Comparison of ENCODE assay signal across 24 mouse cellular contexts in genomic region chr7:91161643-91162175, GRCm38 (mm10).
A peak's percentile ranks its signal among the peaks of the same experiment; 100 is the strongest.
DNase-seq lines count a peak whose midpoint lies in the region; ATAC-seq lines count a peak whose summit lies in the region.
"Had no signal": no experiment of that assay in that cellular context is flagged by ENCODE, and none has a peak within 500 bp of the region (broad histone marks: within the 10 kb centered on the region; RNA-seq: fewer than 3 reads in every experiment).

No protein-coding gene starts in this region.

- no peaks in the 10 kb centered on the region for H3K27me3 ChIP-seq in forebrain, embryonic 13.5 days
- no peaks in the 10 kb centered on the region for H3K27me3 ChIP-seq in forebrain, embryonic 10.5 days (ENCODE audit: poor library complexity, severe bottlenecking)
- no peaks in the 10 kb centered on the region for H3K27me3 ChIP-seq in neural tube, embryonic 11.5 days (ENCODE audit: control insufficient read depth, insufficient read depth, low read length)
- no peaks in the 10 kb centered on the region for H3K27me3 ChIP-seq in neural tube, embryonic 15.5 days (replicated peaks)
- H3K27me3 ChIP-seq in midbrain, embryonic 15.5 days (replicated peaks), result no peaks in the 10 kb centered on the region
- no peaks in the 10 kb centered on the region for H3K27me3 ChIP-seq in kidney, embryonic 14.5 days (ENCODE audit: control insufficient read depth, insufficient read depth, low read length)
- H3K27me3 ChIP-seq: embryonic facial prominence, embryonic 12.5 days; heart, embryonic 15.5 days; liver, embryonic 15.5 days had no signal

- 44% methylated on average over 2 of the region's 2 CpGs for WGBS in forebrain, embryonic 13.5 days
- 86% methylated on average over 2 of the region's 2 CpGs for WGBS in forebrain, embryonic 10.5 days
- WGBS in neural tube, embryonic 11.5 days, result 55% methylated on average over 2 of the region's 2 CpGs
- 20% methylated on average over 2 of the region's 2 CpGs for WGBS in neural tube, embryonic 15.5 days
- WGBS in midbrain, embryonic 15.5 days, result 48% methylated on average over 2 of the region's 2 CpGs
- 70% methylated on average over 2 of the region's 2 CpGs for WGBS in kidney, embryonic 14.5 days

- no peak overlapping the region for H3K27ac ChIP-seq in forebrain, embryonic 13.5 days
- no peak overlapping the region for H3K27ac ChIP-seq in forebrain, embryonic 10.5 days
- H3K27ac ChIP-seq in neural tube, embryonic 11.5 days (ENCODE audit: low read depth, low read length), result no peak overlapping the region
- no peak overlapping the region for H3K27ac ChIP-seq in neural tube, embryonic 15.5 days (replicated peaks)
- H3K27ac ChIP-seq in midbrain, embryonic 15.5 days, result no peak overlapping the region
- H3K27ac ChIP-seq in kidney, embryonic 14.5 days (ENCODE audit: low read depth, low read length), result no peak overlapping the region
- H3K27ac ChIP-seq: embryonic facial prominence, embryonic 12.5 days; gastrocnemius, adult 2 months; heart, embryonic 15.5 days; limb, embryonic 10.5 days; liver, embryonic 15.5 days had no signal

- H3K4me1 ChIP-seq in forebrain, embryonic 13.5 days, result 0 out of 2 replicates have a peak, but pooled peaks cover 3% of the 10 kb centered on the region
- no peaks in the 10 kb centered on the region for H3K4me1 ChIP-seq in forebrain, embryonic 10.5 days
- no peaks in the 10 kb centered on the region for H3K4me1 ChIP-seq in neural tube, embryonic 11.5 days (ENCODE audit: control insufficient read depth, insufficient read depth, low read length)
- H3K4me1 ChIP-seq in neural tube, embryonic 15.5 days, result no peaks in the 10 kb centered on the region
- 0 out of 2 replicates have a peak, but pooled peaks cover 4% of the 10 kb centered on the region for H3K4me1 ChIP-seq in midbrain, embryonic 15.5 days
- H3K4me1 ChIP-seq in kidney, embryonic 14.5 days (ENCODE audit: control insufficient read depth, insufficient read depth, low read length), result no peaks in the 10 kb centered on the region
- H3K4me1 ChIP-seq: embryonic facial prominence, embryonic 12.5 days; heart, embryonic 15.5 days; limb, embryonic 10.5 days; liver, embryonic 15.5 days had no signal

- ATAC-seq in forebrain, embryonic 13.5 days, result peak; percentile 24; the same call in 1 of the 2 replicates
- peak; percentile 23; the same call in 1 of the 2 replicates for ATAC-seq in neural tube, embryonic 11.5 days (ENCODE audit: insufficient read depth, low FRiP score, low TSS enrichment)
- no peak for ATAC-seq in neural tube, embryonic 15.5 days (ENCODE audit: low FRiP score)
- ATAC-seq in midbrain, embryonic 15.5 days (replicated peaks), result peak; percentile 32; the same call in 1 of the 2 replicates
- no peak for ATAC-seq in kidney, embryonic 14.5 days (ENCODE audit: low FRiP score, low TSS enrichment)
- ATAC-seq: activated CD4-positive, CD25-positive, alpha-beta regulatory T cell, adult 4 months; inflammation-experienced regulatory T-cells, adult 6 months had no signal

- H3K4me2 ChIP-seq in forebrain, embryonic 13.5 days, result no peak overlapping the region
- no peak overlapping the region for H3K4me2 ChIP-seq in neural tube, embryonic 11.5 days (ENCODE audit: low read depth)
- no peak overlapping the region for H3K4me2 ChIP-seq in neural tube, embryonic 15.5 days
- no peak overlapping the region for H3K4me2 ChIP-seq in midbrain, embryonic 15.5 days
- H3K4me2 ChIP-seq in kidney, embryonic 14.5 days (replicated peaks; ENCODE audit: low read depth, low read length), result no peak overlapping the region
- H3K4me2 ChIP-seq: embryonic facial prominence, embryonic 12.5 days; heart, embryonic 15.5 days; liver, embryonic 15.5 days had no signal

- no peaks in the 10 kb centered on the region for H3K9me3 ChIP-seq in forebrain, embryonic 13.5 days (replicated peaks)
- no peaks in the 10 kb centered on the region for H3K9me3 ChIP-seq in forebrain, embryonic 10.5 days
- no peaks in the 10 kb centered on the region for H3K9me3 ChIP-seq in neural tube, embryonic 11.5 days (ENCODE audit: control insufficient read depth, low read length)
- H3K9me3 ChIP-seq in neural tube, embryonic 15.5 days (replicated peaks), result no peaks in the 10 kb centered on the region
- no peaks in the 10 kb centered on the region for H3K9me3 ChIP-seq in midbrain, embryonic 15.5 days
- no peaks in the 10 kb centered on the region for H3K9me3 ChIP-seq in kidney, embryonic 14.5 days (ENCODE audit: control insufficient read depth, low read length)
- H3K9me3 ChIP-seq: embryonic facial prominence, embryonic 12.5 days; heart, embryonic 15.5 days; limb, embryonic 10.5 days; liver, embryonic 15.5 days had no signal

- no peaks in the 10 kb centered on the region for H3K36me3 ChIP-seq in forebrain, embryonic 13.5 days (ENCODE audit: poor library complexity, severe bottlenecking)
- H3K36me3 ChIP-seq in forebrain, embryonic 10.5 days (replicated peaks), result no peaks in the 10 kb centered on the region
- no peaks in the 10 kb centered on the region for H3K36me3 ChIP-seq in neural tube, embryonic 11.5 days (ENCODE audit: control insufficient read depth, insufficient read depth, low read length)
- H3K36me3 ChIP-seq in neural tube, embryonic 15.5 days, result no peaks in the 10 kb centered on the region
- H3K36me3 ChIP-seq in midbrain, embryonic 15.5 days (replicated peaks), result no peaks in the 10 kb centered on the region
- no peaks in the 10 kb centered on the region for H3K36me3 ChIP-seq in kidney, embryonic 14.5 days (ENCODE audit: control insufficient read depth, insufficient read depth, low read length)
- H3K36me3 ChIP-seq: embryonic facial prominence, embryonic 12.5 days; heart, embryonic 15.5 days; limb, embryonic 10.5 days; liver, embryonic 15.5 days had no signal

- H3K4me3 ChIP-seq in forebrain, embryonic 13.5 days, result no peak overlapping the region
- H3K4me3 ChIP-seq in forebrain, embryonic 10.5 days, result no peak overlapping the region
- H3K4me3 ChIP-seq in neural tube, embryonic 11.5 days (ENCODE audit: low read depth, low read length), result no peak overlapping the region
- H3K4me3 ChIP-seq in neural tube, embryonic 15.5 days (replicated peaks), result no peak overlapping the region
- H3K4me3 ChIP-seq in midbrain, embryonic 15.5 days, result no peak overlapping the region
- H3K4me3 ChIP-seq in kidney, embryonic 14.5 days (ENCODE audit: low read length), result no peak overlapping the region
- H3K4me3 ChIP-seq: embryonic facial prominence, embryonic 12.5 days; gastrocnemius, adult 2 months; heart, embryonic 15.5 days; limb, embryonic 10.5 days; liver, embryonic 15.5 days had no signal

- no peak overlapping the region for H3K9ac ChIP-seq in forebrain, embryonic 13.5 days
- H3K9ac ChIP-seq in neural tube, embryonic 11.5 days (ENCODE audit: low read length), result no peak overlapping the region
- no peak overlapping the region for H3K9ac ChIP-seq in neural tube, embryonic 15.5 days (replicated peaks)
- no peak overlapping the region for H3K9ac ChIP-seq in midbrain, embryonic 15.5 days
- no peak overlapping the region for H3K9ac ChIP-seq in kidney, embryonic 14.5 days (ENCODE audit: low read depth, low read length)
- H3K9ac ChIP-seq: embryonic facial prominence, embryonic 12.5 days; heart, embryonic 15.5 days; liver, embryonic 15.5 days had no signal

- no peak for DNase-seq in forebrain, embryonic 10.5 days (ENCODE audit: extremely low spot score, low spot score)
- no peak for DNase-seq in neural tube, embryonic 11.5 days (ENCODE audit: low spot score)
- no peak for DNase-seq in kidney, adult 8-10 months
- DNase-seq: adrenal gland, adult 8-10 months; cerebellum, adult 2 months; cerebellum, postnatal 25 days; gastrocnemius, adult 2 months; heart, postnatal 36 days; kidney, adult 18-20 months; kidney, postnatal 10 days; liver; lung, postnatal 4 days; right cerebral cortex, postnatal 14 days; spleen, adult 18-20 months had no signal

Comparison
In these comparisons a context has a peak if more than half of its experiments do, and no peak if none do; other contexts are left out.
1. ATAC-seq: peak in forebrain, embryonic 13.5 days (single experiment), neural tube, embryonic 11.5 days (single experiment) and midbrain, embryonic 15.5 days (single experiment); none in neural tube, embryonic 15.5 days (single experiment) and kidney, embryonic 14.5 days (single experiment).